Mouse (Mus musculus): ENCODE measurements around the gene Gss. TPM values are rescaled to one million over a fixed set of nuclear protein-coding genes. Genes with fewer than 3 reads are reported as not detected.

The Gss gene
- polyA plus RNA-seq, 1 experiment from 2014 or later = 64.1 TPM

GRCm38 (mm10) chr2:155588136-155588535 is 4.5 kb downstream of the Gss start:
- H3K36me3 ChIP-seq = peaks cover 28% of the 10 kb centered on the region
- no peaks in the 10 kb centered on the region for H3K27me3 ChIP-seq (replicated peaks)
- no peak overlapping the region for H3K27ac ChIP-seq
- H3K9me3 ChIP-seq (replicated peaks) = no peaks in the 10 kb centered on the region
- WGBS (ENCODE audit: insufficient replicate concordance) = 77% methylated on average over 3 of the region's 3 CpGs
- ATAC-seq = no peak
- H3K9ac ChIP-seq = no peak overlapping the region
- no peak overlapping the region for H3K4me2 ChIP-seq
- no peak overlapping the region for H3K4me3 ChIP-seq
- peaks cover 46% of the 10 kb centered on the region for H3K4me1 ChIP-seq

- Histone ChIP-seq H3K4me1 (peaks cover 27% of the 10 kb centered on the region), H3K27me3 (replicated peaks) (no peaks in the 10 kb centered on the region), H3K36me3 (peaks cover 45% of the 10 kb centered on the region), H3K27ac (no peak overlapping the region), H3K9me3 (replicated peaks) (no peaks in the 10 kb centered on the region), H3K4me2 (no peak overlapping the region), H3K4me3 (no peak overlapping the region), H3K9ac (no peak overlapping the region)
- no peak for ATAC-seq
- 62% methylated on average over 10 of the region's 10 CpGs for WGBS (ENCODE audit: insufficient replicate concordance)
Observed at GRCm38 (mm10) chr2:155585486-155585885, 7.1 kb downstream of the Gss start.

- H3K9ac ChIP-seq = no peak overlapping the region
- H3K4me2 ChIP-seq = no peak overlapping the region
- H3K27ac ChIP-seq = no peak overlapping the region
- H3K27me3 ChIP-seq (replicated peaks) = no peaks in the 10 kb centered on the region
- peaks cover 23% of the 10 kb centered on the region for H3K4me1 ChIP-seq
- WGBS (ENCODE audit: insufficient replicate concordance) = 75% methylated on average over 9 of the region's 9 CpGs
- no peaks in the 10 kb centered on the region for H3K9me3 ChIP-seq (replicated peaks)
- no peak for ATAC-seq
- peaks cover 45% of the 10 kb centered on the region for H3K36me3 ChIP-seq
- no peak overlapping the region for H3K4me3 ChIP-seq
Observed at GRCm38 (mm10) chr2:155585082-155585481, 7.5 kb downstream of the Gss start.

GRCm38 (mm10) chr2:155583927-155584530 is 8.6 kb downstream of the Gss start:
- Histone ChIP-seq H3K27me3 (replicated peaks) (no peaks in the 10 kb centered on the region), H3K9me3 (replicated peaks) (no peaks in the 10 kb centered on the region), H3K9ac (no peak overlapping the region), H3K4me1 (peaks cover 12% of the 10 kb centered on the region), H3K4me3 (no peak overlapping the region), H3K4me2 (no peak overlapping the region), H3K27ac (no peak overlapping the region), H3K36me3 (peaks cover 55% of the 10 kb centered on the region)
- peak; percentile 33; the same call in 1 of the 2 replicates for ATAC-seq
- WGBS (ENCODE audit: insufficient replicate concordance) = 51% methylated on average over 5 of the region's 5 CpGs

- H3K27ac ChIP-seq = no peak overlapping the region
- no peaks in the 10 kb centered on the region for H3K27me3 ChIP-seq (replicated peaks)
- H3K4me3 ChIP-seq = no peak overlapping the region
- H3K4me2 ChIP-seq = no peak overlapping the region
- no peak overlapping the region for H3K9ac ChIP-seq
- no peak for ATAC-seq
- H3K4me1 ChIP-seq = 0 out of 2 replicates have a peak, but pooled peaks cover 6% of the 10 kb centered on the region
- WGBS (ENCODE audit: insufficient replicate concordance) = 85% methylated on average over 5 of the region's 5 CpGs
- peaks cover 63% of the 10 kb centered on the region for H3K36me3 ChIP-seq
- no peaks in the 10 kb centered on the region for H3K9me3 ChIP-seq (replicated peaks)
Observed at GRCm38 (mm10) chr2:155582996-155583395, 9.6 kb downstream of the Gss start.

GRCm38 (mm10) chr2:155582384-155582995 is 10.1 kb downstream of the Gss start:
- Histone ChIP-seq H3K4me1 (0 out of 2 replicates have a peak, but pooled peaks cover 6% of the 10 kb centered on the region), H3K4me3 (no peak overlapping the region), H3K36me3 (peaks cover 68% of the 10 kb centered on the region), H3K9ac (no peak overlapping the region), H3K27me3 (replicated peaks) (no peaks in the 10 kb centered on the region), H3K9me3 (replicated peaks) (no peaks in the 10 kb centered on the region), H3K27ac (no peak overlapping the region), H3K4me2 (no peak overlapping the region)
- 64% methylated on average over 4 of the region's 4 CpGs for WGBS (ENCODE audit: insufficient replicate concordance)
- ATAC-seq = no peak

- H3K4me2 ChIP-seq = no peak overlapping the region
- no peak for ATAC-seq
- H3K27ac ChIP-seq = no peak overlapping the region
- WGBS (ENCODE audit: insufficient replicate concordance) = 80% methylated on average over 3 of the region's 3 CpGs
- H3K9me3 ChIP-seq (replicated peaks) = no peaks in the 10 kb centered on the region
- peaks cover 69% of the 10 kb centered on the region for H3K36me3 ChIP-seq
- no peak overlapping the region for H3K9ac ChIP-seq
- no peak overlapping the region for H3K4me3 ChIP-seq
- no peaks in the 10 kb centered on the region for H3K4me1 ChIP-seq
- H3K27me3 ChIP-seq (replicated peaks) = no peaks in the 10 kb centered on the region
Observed at GRCm38 (mm10) chr2:155580331-155580730, 12.3 kb downstream of the Gss start.

- no peak overlapping the region for H3K27ac ChIP-seq
- no peaks in the 10 kb centered on the region for H3K27me3 ChIP-seq (replicated peaks)
- no peaks in the 10 kb centered on the region; the same call in 1 of the 2 replicates for H3K4me1 ChIP-seq
- H3K9ac ChIP-seq = no peak overlapping the region
- H3K9me3 ChIP-seq (replicated peaks) = no peaks in the 10 kb centered on the region
- no peak for ATAC-seq
- peaks cover 88% of the 10 kb centered on the region for H3K36me3 ChIP-seq
- WGBS (ENCODE audit: insufficient replicate concordance) = 91% methylated on average over 9 of the region's 9 CpGs
- H3K4me2 ChIP-seq = no peak overlapping the region
- no peak overlapping the region for H3K4me3 ChIP-seq
Observed at GRCm38 (mm10) chr2:155576656-155577055, 16.0 kb downstream of the Gss start.

- H3K4me1 ChIP-seq = peaks cover 3% of the 10 kb centered on the region; the same call in 1 of the 2 replicates
- WGBS (ENCODE audit: insufficient replicate concordance) = 86% methylated on average over 4 of the region's 4 CpGs
- H3K9me3 ChIP-seq (replicated peaks) = no peaks in the 10 kb centered on the region
- no peak overlapping the region for H3K9ac ChIP-seq
- ATAC-seq = no peak
- H3K4me3 ChIP-seq = no peak overlapping the region
- peaks cover 88% of the 10 kb centered on the region for H3K36me3 ChIP-seq
- no peaks in the 10 kb centered on the region for H3K27me3 ChIP-seq (replicated peaks)
- H3K27ac ChIP-seq = no peak overlapping the region
- no peak overlapping the region for H3K4me2 ChIP-seq
Observed at GRCm38 (mm10) chr2:155574700-155575099, 17.9 kb downstream of the Gss start.

GRCm38 (mm10) chr2:155573996-155574395 is 18.6 kb downstream of the Gss start:
- Histone ChIP-seq H3K27ac (no peak overlapping the region), H3K9ac (no peak overlapping the region), H3K36me3 (peaks cover 88% of the 10 kb centered on the region), H3K4me2 (no peak overlapping the region), H3K27me3 (replicated peaks) (no peaks in the 10 kb centered on the region), H3K9me3 (replicated peaks) (no peaks in the 10 kb centered on the region), H3K4me3 (no peak overlapping the region), H3K4me1 (peaks cover 3% of the 10 kb centered on the region; the same call in 1 of the 2 replicates)
- WGBS (ENCODE audit: insufficient replicate concordance) = 88% methylated on average over 7 of the region's 7 CpGs
- no peak for ATAC-seq

GRCm38 (mm10) chr2:155573001-155573400 is 19.6 kb downstream of the Gss start:
- Histone ChIP-seq H3K9ac (no peak overlapping the region), H3K4me2 (no peak overlapping the region), H3K9me3 (replicated peaks) (no peaks in the 10 kb centered on the region), H3K4me1 (peaks cover 7% of the 10 kb centered on the region), H3K27ac (no peak overlapping the region), H3K4me3 (no peak overlapping the region), H3K27me3 (replicated peaks) (no peaks in the 10 kb centered on the region), H3K36me3 (peaks cover 86% of the 10 kb centered on the region)
- ATAC-seq = no peak
- WGBS (ENCODE audit: insufficient replicate concordance) = 70% methylated on average over 9 of the region's 9 CpGs

GRCm38 (mm10) chr2:155569223-155569807 is 23.3 kb downstream of the Gss start:
- H3K4me1 ChIP-seq = peaks cover 13% of the 10 kb centered on the region
- no peak overlapping the region for H3K4me2 ChIP-seq
- 53% methylated on average over 3 of the region's 3 CpGs for WGBS (ENCODE audit: insufficient replicate concordance)
- H3K4me3 ChIP-seq = no peak overlapping the region
- no peak for ATAC-seq
- H3K36me3 ChIP-seq = peaks cover 88% of the 10 kb centered on the region
- no peaks in the 10 kb centered on the region for H3K27me3 ChIP-seq (replicated peaks)
- H3K27ac ChIP-seq = no peak overlapping the region
- no peak overlapping the region for H3K9ac ChIP-seq
- H3K9me3 ChIP-seq (replicated peaks) = no peaks in the 10 kb centered on the region

All from liver, embryonic 12.5 days (tissue).